Mouse (Mus musculus): Measurements from ENCODE around the gene Shisa4. TPM values are rescaled to one million over a fixed set of nuclear protein-coding genes. Genes with fewer than 3 reads are reported as not detected.
A peak's percentile ranks its signal among the peaks of the same experiment; 100 is the strongest.
"Not testable (repeated sequence)": the region's sequence is repeated elsewhere in the genome, so short reads cannot be mapped to it uniquely, and the experiment has no call there.

The Shisa4 gene
- polyA plus RNA-seq, 1 experiment from 2014 or later: 9.3 TPM

GRCm38 (mm10) chr1:135385161-135385560, 10.1 kb upstream of the Shisa4 start:
- no peak for ATAC-seq (replicated peaks; ENCODE audit: low FRiP score)
- Histone ChIP-seq H3K9me3 (ENCODE audit: control insufficient read depth, low read length) (no peaks in the 10 kb centered on the region), H3K27ac (ENCODE audit: low read depth, low read length) (no peak overlapping the region), H3K4me1 (replicated peaks; ENCODE audit: control insufficient read depth, insufficient read depth, low read length) (no peaks in the 10 kb centered on the region), H3K9ac (ENCODE audit: low read depth, low read length) (no peak overlapping the region), H3K27me3 (replicated peaks; ENCODE audit: control insufficient read depth, insufficient read depth, low read length) (no peaks in the 10 kb centered on the region), H3K36me3 (ENCODE audit: control insufficient read depth, insufficient read depth, low read length) (peaks cover 42% of the 10 kb centered on the region), H3K4me2 (no peak overlapping the region), H3K4me3 (ENCODE audit: low read depth, low read length) (no peak overlapping the region)
- 87% methylated on average over 9 of the region's 9 CpGs for WGBS
- DNase-seq (ENCODE audit: low spot score): no peak

GRCm38 (mm10) chr1:135384171-135384570, 9.1 kb upstream of the Shisa4 start:
- Histone ChIP-seq H3K9me3 (ENCODE audit: control insufficient read depth, low read length) (no peaks in the 10 kb centered on the region), H3K9ac (ENCODE audit: low read depth, low read length) (no peak overlapping the region), H3K36me3 (ENCODE audit: control insufficient read depth, insufficient read depth, low read length) (peaks cover 38% of the 10 kb centered on the region), H3K4me2 (no peak overlapping the region), H3K27me3 (replicated peaks; ENCODE audit: control insufficient read depth, insufficient read depth, low read length) (no peaks in the 10 kb centered on the region), H3K27ac (ENCODE audit: low read depth, low read length) (no peak overlapping the region), H3K4me1 (replicated peaks; ENCODE audit: control insufficient read depth, insufficient read depth, low read length) (no peaks in the 10 kb centered on the region), H3K4me3 (ENCODE audit: low read depth, low read length) (no peak overlapping the region)
- DNase-seq (ENCODE audit: low spot score): no peak
- ATAC-seq (replicated peaks; ENCODE audit: low FRiP score): no peak
- 93% methylated on average over 5 of the region's 5 CpGs for WGBS

- not testable (repeated sequence) for DNase-seq (ENCODE audit: low spot score); H3K4me1 ChIP-seq (replicated peaks; ENCODE audit: control insufficient read depth, insufficient read depth, low read length); H3K27me3 ChIP-seq (replicated peaks; ENCODE audit: control insufficient read depth, insufficient read depth, low read length); H3K4me3 ChIP-seq (ENCODE audit: low read depth, low read length); H3K9me3 ChIP-seq (ENCODE audit: control insufficient read depth, low read length); ATAC-seq (replicated peaks; ENCODE audit: low FRiP score); H3K4me2 ChIP-seq; H3K27ac ChIP-seq (ENCODE audit: low read depth, low read length); H3K9ac ChIP-seq (ENCODE audit: low read depth, low read length)
- H3K36me3 ChIP-seq (ENCODE audit: control insufficient read depth, insufficient read depth, low read length): peaks cover 25% of the 10 kb centered on the region
- 60% methylated on average over 6 of the region's 6 CpGs for WGBS
Measured at GRCm38 (mm10) chr1:135381560-135381959, 6.5 kb upstream of the Shisa4 start.

- 80% methylated on average over 15 of the region's 15 CpGs for WGBS
- Histone ChIP-seq H3K9me3 (ENCODE audit: control insufficient read depth, low read length) (no peaks in the 10 kb centered on the region), H3K4me3 (ENCODE audit: low read depth, low read length) (no peak overlapping the region), H3K9ac (ENCODE audit: low read depth, low read length) (no peak overlapping the region), H3K27ac (ENCODE audit: low read depth, low read length) (no peak overlapping the region), H3K4me1 (replicated peaks; ENCODE audit: control insufficient read depth, insufficient read depth, low read length) (peaks cover under 1% of the 10 kb centered on the region; the same call in 1 of the 2 replicates), H3K27me3 (replicated peaks; ENCODE audit: control insufficient read depth, insufficient read depth, low read length) (peaks cover 6% of the 10 kb centered on the region), H3K4me2 (no peak overlapping the region), H3K36me3 (ENCODE audit: control insufficient read depth, insufficient read depth, low read length) (peaks cover 16% of the 10 kb centered on the region)
- DNase-seq (ENCODE audit: low spot score): no peak
- ATAC-seq (replicated peaks; ENCODE audit: low FRiP score): no peak
Measured at GRCm38 (mm10) chr1:135380071-135380991, 5.3 kb upstream of the Shisa4 start.

GRCm38 (mm10) chr1:135379048-135379447, 4.0 kb upstream of the Shisa4 start:
- Histone ChIP-seq H3K4me1 (replicated peaks; ENCODE audit: control insufficient read depth, insufficient read depth, low read length) (peaks cover 12% of the 10 kb centered on the region), H3K36me3 (ENCODE audit: control insufficient read depth, insufficient read depth, low read length) (peaks cover 10% of the 10 kb centered on the region; the same call in 1 of the 2 replicates), H3K27ac (ENCODE audit: low read depth, low read length) (no peak overlapping the region), H3K27me3 (replicated peaks; ENCODE audit: control insufficient read depth, insufficient read depth, low read length) (peaks cover 17% of the 10 kb centered on the region), H3K9me3 (ENCODE audit: control insufficient read depth, low read length) (no peaks in the 10 kb centered on the region), H3K9ac (ENCODE audit: low read depth, low read length) (no peak overlapping the region), H3K4me2 (no peak overlapping the region), H3K4me3 (ENCODE audit: low read depth, low read length) (no peak overlapping the region)
- WGBS: 45% methylated on average over 2 of the region's 2 CpGs
- ATAC-seq (replicated peaks; ENCODE audit: low FRiP score) (no peak), DNase-seq (ENCODE audit: low spot score) (no peak)

GRCm38 (mm10) chr1:135378576-135378975, 3.5 kb upstream of the Shisa4 start:
- no peak overlapping the region for H3K4me2 ChIP-seq
- no peak overlapping the region for H3K27ac ChIP-seq (ENCODE audit: low read depth, low read length)

GRCm38 (mm10) chr1:135374175-135374867, 716 bp downstream of the Shisa4 start:
- Histone ChIP-seq H3K4me2 (peak overlapping the region; percentile 92), H3K9me3 (ENCODE audit: control insufficient read depth, low read length) (no peaks in the 10 kb centered on the region), H3K4me1 (replicated peaks; ENCODE audit: control insufficient read depth, insufficient read depth, low read length) (peaks cover 12% of the 10 kb centered on the region), H3K27me3 (replicated peaks; ENCODE audit: control insufficient read depth, insufficient read depth, low read length) (peaks cover 23% of the 10 kb centered on the region), H3K36me3 (ENCODE audit: control insufficient read depth, insufficient read depth, low read length) (no peaks in the 10 kb centered on the region), H3K9ac (ENCODE audit: low read depth, low read length) (peak overlapping the region; percentile 61), H3K4me3 (ENCODE audit: low read depth, low read length) (peak overlapping the region; percentile 60), H3K27ac (ENCODE audit: low read depth, low read length) (no peak overlapping the region; the same call in 1 of the 2 replicates)
- ATAC-seq (replicated peaks; ENCODE audit: low FRiP score) (peak; percentile 26), DNase-seq (ENCODE audit: low spot score) (peak; percentile 71)
- WGBS: 8% methylated on average over 19 of the region's 19 CpGs

More at GRCm38 (mm10) chr1:135378576-135378975, 3.5 kb upstream of the Shisa4 start:
- Histone ChIP-seq H3K9ac (ENCODE audit: low read depth, low read length) (no peak overlapping the region), H3K27me3 (replicated peaks; ENCODE audit: control insufficient read depth, insufficient read depth, low read length) (peaks cover 17% of the 10 kb centered on the region), H3K4me3 (ENCODE audit: low read depth, low read length) (no peak overlapping the region), H3K9me3 (ENCODE audit: control insufficient read depth, low read length) (no peaks in the 10 kb centered on the region), H3K36me3 (ENCODE audit: control insufficient read depth, insufficient read depth, low read length) (peaks cover 9% of the 10 kb centered on the region; the same call in 1 of the 2 replicates), H3K4me1 (replicated peaks; ENCODE audit: control insufficient read depth, insufficient read depth, low read length) (peaks cover 12% of the 10 kb centered on the region)
- 68% methylated on average over 9 of the region's 9 CpGs for WGBS
- no peak for DNase-seq (ENCODE audit: low spot score)
- no peak for ATAC-seq (replicated peaks; ENCODE audit: low FRiP score)

GRCm38 (mm10) chr1:135373171-135373677, 1.8 kb downstream of the Shisa4 start:
- Histone ChIP-seq H3K4me2 (no peak overlapping the region), H3K4me1 (replicated peaks; ENCODE audit: control insufficient read depth, insufficient read depth, low read length) (peaks cover 16% of the 10 kb centered on the region), H3K9ac (ENCODE audit: low read depth, low read length) (no peak overlapping the region), H3K36me3 (ENCODE audit: control insufficient read depth, insufficient read depth, low read length) (no peaks in the 10 kb centered on the region), H3K4me3 (ENCODE audit: low read depth, low read length) (no peak overlapping the region), H3K27me3 (replicated peaks; ENCODE audit: control insufficient read depth, insufficient read depth, low read length) (peaks cover 24% of the 10 kb centered on the region), H3K27ac (ENCODE audit: low read depth, low read length) (no peak overlapping the region), H3K9me3 (ENCODE audit: control insufficient read depth, low read length) (no peaks in the 10 kb centered on the region)
- 59% methylated on average over 4 of the region's 4 CpGs for WGBS
- DNase-seq (ENCODE audit: low spot score) (no peak), ATAC-seq (replicated peaks; ENCODE audit: low FRiP score) (no peak)

Measured in liver, embryonic 11.5 days (tissue).